Mouse (Mus musculus): ENCODE data around the gene Eed. TPM values are rescaled to one million over a fixed set of nuclear protein-coding genes. Genes with fewer than 3 reads are reported as not detected.
"Not testable (repeated sequence)": the region's sequence is repeated elsewhere in the genome, so short reads cannot be mapped to it uniquely, and the experiment has no call there.

Eed gene
- total RNA-seq, 2 experiments from 2014 or later = 37.9 to 39.3 TPM

DNA sequence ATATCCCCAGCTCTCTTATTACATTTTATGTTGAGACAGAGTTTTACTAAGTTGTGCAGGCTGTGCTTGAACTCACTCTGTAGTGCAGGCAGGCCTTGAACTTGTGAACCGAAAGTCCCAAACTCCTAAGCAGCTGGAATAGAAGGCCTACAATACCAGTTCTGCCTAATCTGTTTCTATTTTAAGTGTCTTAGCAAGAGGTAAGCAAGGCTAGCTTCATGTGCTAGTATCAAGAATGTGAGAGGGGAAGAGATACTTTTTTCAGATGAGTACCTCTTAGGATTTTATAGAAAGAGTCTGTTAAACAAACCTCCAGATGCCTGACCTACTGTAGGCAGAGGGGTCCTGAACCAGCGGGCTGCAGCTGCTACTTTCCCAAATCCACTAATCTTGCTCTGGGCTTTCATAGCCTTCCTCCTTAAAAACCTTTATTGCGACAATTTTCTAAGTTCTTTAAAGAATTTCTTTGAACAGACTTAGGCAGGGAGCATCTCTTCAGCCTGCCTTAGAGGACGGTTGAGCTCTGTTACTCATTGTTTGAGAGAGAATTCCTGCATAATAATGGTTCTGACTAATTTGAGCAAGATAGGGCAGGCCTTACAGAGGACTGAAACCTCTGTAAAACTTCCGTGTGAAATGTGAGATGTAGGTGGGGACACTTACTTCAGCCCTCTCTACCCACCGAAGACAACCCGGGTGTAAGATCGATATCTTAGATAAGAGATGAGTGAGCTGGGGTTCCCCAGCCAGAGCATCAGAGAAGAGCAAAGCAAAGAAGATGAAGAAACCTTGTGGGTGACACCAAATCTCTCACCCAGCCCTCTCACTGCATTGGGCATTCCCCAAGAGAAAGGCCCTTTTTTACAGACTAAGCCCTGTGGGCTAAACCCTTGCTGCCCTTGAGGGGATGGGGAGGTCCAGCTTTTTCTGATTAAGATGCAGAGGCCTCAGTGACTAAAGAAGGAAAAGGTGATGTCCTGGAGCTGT, 26.2 kb upstream of the Eed start:
- no peak for TF ChIP-seq CTCF (IDR thresholded peaks at IDR 0.05)
- intact Hi-C loops (cut with DNase I) = no loop called here
- DNase-seq = no peak
- Histone ChIP-seq H3K4me3 (no peak overlapping the region), H3K27ac (no peak overlapping the region)

- intact Hi-C loops (cut with DNase I) = no loop called here
- H3K27ac ChIP-seq = no peak overlapping the region
- no peak for TF ChIP-seq CTCF (IDR thresholded peaks at IDR 0.05)
- no peak for DNase-seq
- no peak overlapping the region for H3K4me3 ChIP-seq
Observed at GRCm38 (mm10) chr7:90004781-90005180, 24.0 kb upstream of the Eed start.

DNA sequence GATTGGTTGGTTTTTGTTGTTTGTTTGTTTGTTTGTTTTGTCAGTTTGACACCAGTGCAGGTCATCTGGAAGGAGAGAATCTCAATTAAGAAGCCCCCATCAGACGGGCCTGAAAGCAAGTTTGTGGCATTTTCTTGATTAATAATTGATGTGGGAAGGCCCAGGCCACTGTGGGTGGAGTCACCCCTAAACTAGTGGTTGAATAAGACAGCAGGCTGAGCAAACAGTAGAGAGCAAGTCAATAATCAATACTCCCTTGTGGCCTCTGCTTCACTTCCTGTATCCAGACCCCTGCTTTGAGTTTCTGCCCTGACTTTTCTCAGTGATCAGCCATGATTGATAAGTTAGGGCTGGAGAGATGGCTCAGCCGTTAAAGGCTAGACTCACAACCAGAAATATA, 21.6 kb upstream of the Eed start:
- DNase-seq = no peak
- TF ChIP-seq CTCF (IDR thresholded peaks at IDR 0.05) = no peak
- intact Hi-C loops (cut with DNase I) = no loop called here
- Histone ChIP-seq H3K27ac (no peak overlapping the region), H3K4me3 (no peak overlapping the region)

DNA sequence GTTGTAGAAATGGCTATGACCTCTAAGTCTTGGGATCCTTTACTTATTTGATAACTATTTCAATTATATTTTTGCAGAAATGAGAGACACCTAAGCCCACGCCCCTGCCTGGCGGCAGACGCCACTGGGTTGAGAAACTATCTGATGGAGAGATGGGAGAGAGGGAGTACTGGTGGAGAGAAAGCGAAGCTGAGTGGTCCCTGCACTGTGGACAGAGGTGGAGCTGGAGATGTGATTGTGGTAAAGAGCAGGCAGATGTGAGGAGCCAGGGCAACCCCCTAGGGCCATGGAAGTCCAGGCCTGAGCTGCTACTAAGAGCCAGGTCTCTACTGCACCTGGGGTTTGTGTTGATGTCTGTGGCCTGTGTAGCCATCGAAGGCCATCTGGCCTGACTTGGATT, 18.7 kb upstream of the Eed start:
- no peak overlapping the region for H3K4me3 ChIP-seq
- H3K27ac ChIP-seq = no peak overlapping the region
- TF ChIP-seq CTCF (IDR thresholded peaks at IDR 0.05) = no peak
- intact Hi-C loops (cut with DNase I) = loop anchor here (5.0 kb wide), 1 partner anchor 153 kb away; no protein-coding TSS in a partner anchor
- no peak for DNase-seq

GRCm38 (mm10) chr7:89998624-89999006, 17.8 kb upstream of the Eed start:
- H3K27ac ChIP-seq = peak overlapping the region; percentile 62
- TF ChIP-seq CTCF (IDR thresholded peaks at IDR 0.05) = peak; percentile 56
- intact Hi-C loops (cut with DNase I) = loop anchor here (1.0 to 5.0 kb wide), 2 partner anchors 154 to 267 kb away; partner anchors contain the start of gene Ccdc83
- peak overlapping the region; percentile 68 for H3K4me3 ChIP-seq
- DNase-seq = no peak

DNA sequence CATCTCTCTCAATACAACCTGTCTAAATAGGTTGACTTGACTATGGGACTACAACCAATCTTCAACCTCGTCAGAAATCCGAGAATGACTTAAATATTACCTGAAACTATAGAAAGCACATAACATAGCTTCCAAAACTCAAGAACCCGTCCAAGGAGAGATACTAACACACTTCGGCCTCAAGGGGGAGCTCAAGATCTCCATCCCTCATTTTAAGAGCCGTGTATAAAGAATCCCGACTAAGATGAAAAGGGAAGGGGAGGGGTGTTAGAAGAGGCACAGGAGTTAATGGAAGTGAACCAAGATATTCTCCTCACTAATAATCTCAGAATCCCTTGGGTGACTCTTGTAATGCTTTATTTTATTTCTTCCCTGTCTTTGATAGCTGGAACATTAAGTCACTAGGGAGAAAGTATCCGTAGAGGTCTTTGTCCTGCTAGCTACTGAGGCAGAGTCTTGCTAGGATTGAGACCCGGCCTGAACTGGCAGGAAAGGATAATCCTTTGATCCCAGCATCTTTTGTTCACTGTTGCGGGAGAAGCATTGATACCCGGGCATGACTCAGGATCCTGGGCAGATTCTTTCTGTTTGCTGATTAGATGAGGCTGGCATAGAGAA, 17.3 kb upstream of the Eed start:
- peak; percentile 37 for DNase-seq
- Histone ChIP-seq H3K27ac (peak overlapping the region; percentile 62), H3K4me3 (peak overlapping the region; percentile 68)
- intact Hi-C loops (cut with DNase I) = loop anchor here (1.0 to 5.0 kb wide), 2 partner anchors 154 to 267 kb away; partner anchors contain the start of gene Ccdc83
- TF ChIP-seq CTCF (IDR thresholded peaks at IDR 0.05) = peak; percentile 81

DNA sequence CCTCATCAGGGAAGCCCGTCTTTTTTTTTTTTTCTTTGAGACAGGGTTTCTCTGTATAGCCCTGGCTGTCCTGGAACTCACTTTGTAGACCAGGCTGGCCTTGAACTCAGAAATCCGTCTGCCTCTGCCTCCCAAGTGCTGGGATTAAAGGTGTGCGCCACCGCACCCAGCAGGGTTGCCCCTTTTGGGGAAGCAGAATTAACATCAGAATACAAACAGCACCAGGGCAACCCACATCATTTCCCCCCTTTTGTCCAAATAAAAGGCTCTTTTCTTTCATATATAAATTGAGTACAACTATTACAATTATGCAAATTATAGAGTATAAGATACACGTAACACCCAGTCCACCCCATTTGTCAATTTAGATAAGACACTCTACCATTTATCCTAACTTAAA, 16.7 kb upstream of the Eed start:
- intact Hi-C loops (cut with DNase I) = loop anchor here (5.0 kb wide), 1 partner anchor 155 kb away; no protein-coding TSS in a partner anchor
- not testable (repeated sequence) for DNase-seq, H3K27ac ChIP-seq, H3K4me3 ChIP-seq

GRCm38 (mm10) chr7:89993091-89993490, 12.3 kb upstream of the Eed start:
- Histone ChIP-seq H3K4me3 (no peak overlapping the region), H3K27ac (peak overlapping the region; percentile 59; the same call in 1 of the 2 replicates)
- no peak for TF ChIP-seq CTCF (IDR thresholded peaks at IDR 0.05)
- DNase-seq = peak; percentile 57
- intact Hi-C loops (cut with DNase I) = no loop called here

GRCm38 (mm10) chr7:89984421-89984820, 3.6 kb upstream of the Eed start:
- no peak for TF ChIP-seq CTCF (IDR thresholded peaks at IDR 0.05)
- DNase-seq = no peak
- intact Hi-C loops (cut with DNase I) = no loop called here
- H3K27ac ChIP-seq = no peak overlapping the region
- no peak overlapping the region for H3K4me3 ChIP-seq

- DNase-seq = no peak
- Histone ChIP-seq H3K4me3 (no peak overlapping the region), H3K27ac (no peak overlapping the region)
- intact Hi-C loops (cut with DNase I) = no loop called here
- no peak for TF ChIP-seq CTCF (IDR thresholded peaks at IDR 0.05)
Observed at GRCm38 (mm10) chr7:89983441-89983840, 2.7 kb upstream of the Eed start.

DNA sequence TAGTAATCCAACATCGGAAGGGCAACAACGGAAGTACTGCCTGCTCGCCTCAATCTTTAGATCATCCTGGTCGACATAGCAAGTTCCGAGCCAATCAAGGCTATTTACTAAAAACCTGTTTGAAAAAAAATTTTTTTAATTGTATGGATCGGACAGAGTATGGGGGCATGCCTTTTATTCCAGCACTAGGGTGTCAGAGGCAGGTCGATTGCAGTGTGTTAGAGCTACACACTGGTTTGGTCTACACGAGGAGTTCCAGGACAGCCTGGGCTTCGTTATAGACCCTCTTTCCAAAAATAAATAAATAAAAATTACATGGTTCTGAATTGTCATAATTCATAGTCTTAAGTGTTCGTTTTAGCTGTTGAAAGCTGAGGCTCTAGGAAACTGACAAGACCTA, 774 bp upstream of the Eed start:
- TF ChIP-seq CTCF (IDR thresholded peaks at IDR 0.05) = no peak
- H3K4me3 ChIP-seq = peak overlapping the region; percentile 93
- H3K27ac ChIP-seq = peak overlapping the region; percentile 100
- DNase-seq = no peak
- intact Hi-C loops (cut with DNase I) = no loop called here

DNA sequence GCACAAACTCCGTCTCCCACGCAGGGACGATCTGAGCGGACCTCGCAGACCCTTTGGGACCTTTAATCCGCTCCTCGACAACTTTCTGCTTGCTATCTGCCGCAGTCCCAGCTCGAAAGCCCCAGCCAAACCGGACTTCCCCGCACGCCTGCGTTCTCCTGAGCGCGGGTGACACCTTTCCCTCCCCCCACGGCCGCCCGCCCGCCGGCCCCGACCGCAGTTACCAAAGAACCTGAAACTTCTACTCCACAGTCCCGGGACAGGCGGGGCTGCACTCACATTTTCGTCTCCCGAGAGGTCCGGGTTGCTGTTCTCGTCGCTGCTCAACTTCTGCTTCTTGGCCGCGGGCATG, 674 bp downstream of the Eed start:
- no peak for TF ChIP-seq CTCF (IDR thresholded peaks at IDR 0.05)
- Histone ChIP-seq H3K27ac (peak overlapping the region; percentile 100), H3K4me3 (peak overlapping the region; percentile 93)
- no peak for DNase-seq
- intact Hi-C loops (cut with DNase I) = no loop called here
